Mouse (Mus musculus): ENCODE data around the gene Snx13. TPM values are rescaled to one million over a fixed set of nuclear protein-coding genes. Genes with fewer than 3 reads are reported as not detected.

The Snx13 gene
- polyA plus RNA-seq (2015; fragmentation: Nextera tagmentation; extraction: Ambion mirVana) = 32.1 and 35.6 TPM in 2 replicates

DNA sequence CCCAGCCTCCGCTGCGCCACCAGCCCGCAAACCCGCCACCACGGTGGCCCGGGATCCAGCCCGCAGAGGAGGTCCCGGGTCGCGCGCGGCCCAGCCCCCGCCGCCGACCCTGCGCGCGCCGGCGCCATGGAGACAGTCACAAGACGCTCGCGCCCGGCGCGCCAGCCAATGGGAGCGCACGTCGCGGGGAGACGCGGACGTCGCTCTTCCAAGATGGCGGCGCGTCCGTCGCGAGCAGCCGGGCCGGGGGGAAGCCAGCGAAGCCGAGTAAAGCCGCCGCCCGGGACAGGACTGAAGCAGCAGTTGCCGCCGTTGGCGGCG lies at the start of gene Snx13:
Snx13 (plus strand) TSS at position 188 of the 321 bp plus-strand sequence.
- Histone ChIP-seq H3K9ac (replicated peaks; ENCODE audit: low read depth, low read length) (peak within 1 kb of the TSS; percentile 94), H3K9me3 (ENCODE audit: control insufficient read depth, low read length) (no peaks in the 10 kb centered on the region), H3K27me3 (replicated peaks; ENCODE audit: control insufficient read depth, insufficient read depth, low read length) (no peaks in the 10 kb centered on the region), H3K27ac (ENCODE audit: low read length) (peak within 1 kb of the TSS; percentile 97), H3K4me1 (replicated peaks; ENCODE audit: control insufficient read depth, insufficient read depth, low read length) (peaks cover 15% of the 10 kb centered on the region), H3K36me3 (ENCODE audit: control insufficient read depth, insufficient read depth) (no peaks in the 10 kb centered on the region), H3K4me3 (replicated peaks; ENCODE audit: low read length) (peak within 1 kb of the TSS; percentile 85), H3K4me2 (ENCODE audit: low read length) (peak within 1 kb of the TSS; percentile 92)
- peak; percentile 99 for ATAC-seq
- WGBS = under 1% methylated on average over 46 of the region's 51 CpGs

DNA sequence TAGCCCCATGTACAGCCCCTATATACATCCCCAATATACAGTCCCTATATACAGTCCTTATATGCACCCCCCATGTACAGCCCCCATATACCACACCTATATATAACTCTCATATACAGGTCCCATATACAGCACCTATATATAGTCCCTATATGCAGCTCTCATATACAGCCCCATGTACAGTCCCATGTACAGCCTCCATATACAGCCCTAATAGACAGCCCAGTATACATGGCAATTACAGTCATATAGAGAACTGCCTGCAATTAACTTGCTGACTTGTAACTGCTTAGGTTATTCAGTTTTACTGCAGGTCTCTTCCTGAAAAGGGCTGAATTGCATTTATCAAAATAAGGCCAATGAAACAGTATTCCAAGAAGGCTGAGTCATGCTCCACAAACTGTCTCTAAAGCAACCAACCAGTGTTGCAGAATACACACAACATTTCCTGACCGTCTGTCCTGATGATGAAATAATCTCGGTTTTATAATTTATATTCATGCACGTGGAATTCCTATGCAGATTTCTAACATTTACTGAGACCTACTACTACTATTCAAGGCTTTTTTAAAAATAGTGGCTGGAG lies 49.3 kb upstream of the Snx13 start:
- Histone ChIP-seq H3K4me1 (replicated peaks; ENCODE audit: control insufficient read depth, insufficient read depth, low read length) (no peaks in the 10 kb centered on the region), H3K4me2 (ENCODE audit: low read length) (no peak overlapping the region), H3K36me3 (ENCODE audit: control insufficient read depth, insufficient read depth) (no peaks in the 10 kb centered on the region), H3K4me3 (replicated peaks; ENCODE audit: low read length) (no peak overlapping the region), H3K9ac (replicated peaks; ENCODE audit: low read depth, low read length) (no peak overlapping the region), H3K27ac (ENCODE audit: low read length) (no peak overlapping the region), H3K27me3 (replicated peaks; ENCODE audit: control insufficient read depth, insufficient read depth, low read length) (no peaks in the 10 kb centered on the region), H3K9me3 (ENCODE audit: control insufficient read depth, low read length) (no peaks in the 10 kb centered on the region; the same call in 1 of the 2 replicates)
- no peak for ATAC-seq
- WGBS = 89% methylated on average over 3 of the region's 3 CpGs

DNA sequence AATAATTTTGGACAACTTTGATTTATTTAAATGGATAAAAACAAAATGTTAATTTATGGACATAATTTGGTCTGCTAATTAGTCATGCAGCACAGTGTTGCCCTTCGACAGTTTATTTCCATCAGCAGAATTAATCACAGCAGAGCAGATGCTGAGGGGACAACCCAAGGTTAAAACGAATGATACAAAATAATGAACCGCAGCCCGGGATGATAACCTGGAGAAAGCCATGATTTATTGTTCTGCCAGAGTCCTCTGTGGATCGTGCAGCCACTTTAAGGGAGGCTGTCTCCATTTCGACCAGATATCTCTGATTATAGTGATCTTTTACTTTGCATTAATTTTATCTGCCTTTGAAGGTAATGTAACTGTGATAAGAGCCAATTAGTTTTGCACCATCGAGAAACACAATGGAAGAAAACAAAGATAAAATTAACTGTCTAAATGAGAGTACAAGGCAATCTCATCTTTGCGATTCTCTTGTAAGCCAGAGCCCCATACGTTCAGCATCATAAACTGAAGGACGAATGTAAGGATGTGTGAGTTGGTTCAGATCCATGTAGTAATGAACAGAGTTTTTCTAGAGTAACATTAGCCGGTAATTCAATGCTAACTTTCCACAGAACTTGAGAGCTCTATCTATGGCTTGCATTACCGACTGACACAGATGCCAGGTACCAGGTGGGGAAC lies 48.1 kb upstream of the Snx13 start:
- Histone ChIP-seq H3K4me2 (ENCODE audit: low read length) (no peak overlapping the region), H3K9ac (replicated peaks; ENCODE audit: low read depth, low read length) (no peak overlapping the region), H3K27me3 (replicated peaks; ENCODE audit: control insufficient read depth, insufficient read depth, low read length) (no peaks in the 10 kb centered on the region), H3K4me1 (replicated peaks; ENCODE audit: control insufficient read depth, insufficient read depth, low read length) (no peaks in the 10 kb centered on the region), H3K36me3 (ENCODE audit: control insufficient read depth, insufficient read depth) (no peaks in the 10 kb centered on the region), H3K4me3 (replicated peaks; ENCODE audit: low read length) (no peak overlapping the region), H3K27ac (ENCODE audit: low read length) (no peak overlapping the region), H3K9me3 (ENCODE audit: control insufficient read depth, low read length) (no peaks in the 10 kb centered on the region; the same call in 1 of the 2 replicates)
- WGBS = 66% methylated on average over 12 of the region's 12 CpGs
- no peak for ATAC-seq

DNA sequence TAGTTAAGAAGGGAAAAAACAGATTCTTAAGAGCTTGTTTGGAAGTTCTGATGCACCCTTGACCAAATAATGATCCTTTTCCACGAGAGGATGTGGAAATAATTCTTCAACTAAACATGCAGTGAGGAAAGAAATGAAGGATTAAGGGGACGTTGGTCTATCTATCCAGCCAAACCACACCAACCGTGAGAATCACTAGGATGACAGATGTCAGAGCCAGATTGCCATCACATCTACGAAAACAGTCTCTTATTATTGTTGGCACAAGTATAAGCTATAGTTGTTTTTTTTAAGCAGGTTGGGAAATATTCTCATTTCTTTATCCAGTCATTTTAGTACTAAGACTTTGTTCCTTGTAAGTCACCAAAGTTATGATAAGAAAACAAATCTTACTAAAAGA lies 46.7 kb upstream of the Snx13 start:
- Histone ChIP-seq H3K4me1 (replicated peaks; ENCODE audit: control insufficient read depth, insufficient read depth, low read length) (no peaks in the 10 kb centered on the region), H3K9me3 (ENCODE audit: control insufficient read depth, low read length) (no peaks in the 10 kb centered on the region; the same call in 1 of the 2 replicates), H3K9ac (replicated peaks; ENCODE audit: low read depth, low read length) (no peak overlapping the region), H3K4me3 (replicated peaks; ENCODE audit: low read length) (no peak overlapping the region), H3K27me3 (replicated peaks; ENCODE audit: control insufficient read depth, insufficient read depth, low read length) (no peaks in the 10 kb centered on the region), H3K27ac (ENCODE audit: low read length) (no peak overlapping the region), H3K36me3 (ENCODE audit: control insufficient read depth, insufficient read depth) (no peaks in the 10 kb centered on the region), H3K4me2 (ENCODE audit: low read length) (no peak overlapping the region)
- no peak for ATAC-seq
- 44% methylated on average over 4 of the region's 4 CpGs for WGBS

DNA sequence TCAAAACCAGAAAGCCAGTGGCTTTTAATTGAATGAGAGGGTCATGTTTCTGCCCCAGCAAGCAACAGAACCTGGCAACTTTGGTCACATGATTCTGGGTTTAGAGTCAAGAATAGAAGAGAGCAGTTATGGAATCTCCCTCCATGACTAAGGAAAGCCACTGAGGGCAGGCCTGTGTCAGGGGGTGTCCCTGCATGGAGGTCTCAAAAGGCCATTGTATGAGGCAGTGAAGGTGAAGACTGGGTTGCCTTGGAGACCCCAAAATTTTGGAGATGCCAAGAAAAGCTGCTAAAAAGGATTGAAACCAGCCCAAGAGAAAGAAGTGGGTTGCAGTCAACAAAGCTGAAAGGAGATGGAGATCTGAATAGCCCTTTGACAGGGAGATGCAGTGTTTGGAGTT lies 41.2 kb upstream of the Snx13 start:
- Histone ChIP-seq H3K4me1 (replicated peaks; ENCODE audit: control insufficient read depth, insufficient read depth, low read length) (peaks cover 8% of the 10 kb centered on the region), H3K27ac (ENCODE audit: low read length) (no peak overlapping the region), H3K27me3 (replicated peaks; ENCODE audit: control insufficient read depth, insufficient read depth, low read length) (no peaks in the 10 kb centered on the region), H3K9ac (replicated peaks; ENCODE audit: low read depth, low read length) (no peak overlapping the region), H3K36me3 (ENCODE audit: control insufficient read depth, insufficient read depth) (no peaks in the 10 kb centered on the region), H3K4me2 (ENCODE audit: low read length) (no peak overlapping the region), H3K4me3 (replicated peaks; ENCODE audit: low read length) (no peak overlapping the region), H3K9me3 (ENCODE audit: control insufficient read depth, low read length) (no peaks in the 10 kb centered on the region)
- 0 out of 2 replicates have a peak, but pooled peaks have one; percentile 13 for ATAC-seq

DNA sequence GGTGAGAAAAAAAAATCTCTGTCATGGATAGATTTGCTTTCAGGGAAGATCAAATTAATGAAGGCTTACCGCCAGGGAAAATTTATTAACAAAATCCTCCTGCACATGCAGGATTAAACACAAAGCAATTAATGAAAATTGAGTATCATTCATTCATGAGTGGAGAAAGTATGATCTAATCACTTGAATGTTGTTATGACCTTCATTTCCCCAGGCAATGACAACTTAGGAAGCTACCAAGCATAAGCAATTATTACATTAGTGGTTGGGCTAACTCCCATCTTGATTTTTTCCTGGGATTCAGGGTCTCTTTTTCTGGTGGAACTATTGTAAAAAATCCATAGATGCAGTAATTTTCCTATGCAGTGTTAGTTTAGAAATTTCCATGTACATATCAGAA lies 39.1 kb upstream of the Snx13 start:
- Histone ChIP-seq H3K4me1 (replicated peaks; ENCODE audit: control insufficient read depth, insufficient read depth, low read length) (peaks cover 8% of the 10 kb centered on the region), H3K4me3 (replicated peaks; ENCODE audit: low read length) (no peak overlapping the region), H3K27ac (ENCODE audit: low read length) (no peak overlapping the region), H3K4me2 (ENCODE audit: low read length) (no peak overlapping the region), H3K9me3 (ENCODE audit: control insufficient read depth, low read length) (no peaks in the 10 kb centered on the region), H3K36me3 (ENCODE audit: control insufficient read depth, insufficient read depth) (no peaks in the 10 kb centered on the region), H3K27me3 (replicated peaks; ENCODE audit: control insufficient read depth, insufficient read depth, low read length) (no peaks in the 10 kb centered on the region), H3K9ac (replicated peaks; ENCODE audit: low read depth, low read length) (no peak overlapping the region)
- no peak; the same call in 1 of the 2 replicates for ATAC-seq
- 20% methylated on average over 1 of the region's 1 CpGs for WGBS

DNA sequence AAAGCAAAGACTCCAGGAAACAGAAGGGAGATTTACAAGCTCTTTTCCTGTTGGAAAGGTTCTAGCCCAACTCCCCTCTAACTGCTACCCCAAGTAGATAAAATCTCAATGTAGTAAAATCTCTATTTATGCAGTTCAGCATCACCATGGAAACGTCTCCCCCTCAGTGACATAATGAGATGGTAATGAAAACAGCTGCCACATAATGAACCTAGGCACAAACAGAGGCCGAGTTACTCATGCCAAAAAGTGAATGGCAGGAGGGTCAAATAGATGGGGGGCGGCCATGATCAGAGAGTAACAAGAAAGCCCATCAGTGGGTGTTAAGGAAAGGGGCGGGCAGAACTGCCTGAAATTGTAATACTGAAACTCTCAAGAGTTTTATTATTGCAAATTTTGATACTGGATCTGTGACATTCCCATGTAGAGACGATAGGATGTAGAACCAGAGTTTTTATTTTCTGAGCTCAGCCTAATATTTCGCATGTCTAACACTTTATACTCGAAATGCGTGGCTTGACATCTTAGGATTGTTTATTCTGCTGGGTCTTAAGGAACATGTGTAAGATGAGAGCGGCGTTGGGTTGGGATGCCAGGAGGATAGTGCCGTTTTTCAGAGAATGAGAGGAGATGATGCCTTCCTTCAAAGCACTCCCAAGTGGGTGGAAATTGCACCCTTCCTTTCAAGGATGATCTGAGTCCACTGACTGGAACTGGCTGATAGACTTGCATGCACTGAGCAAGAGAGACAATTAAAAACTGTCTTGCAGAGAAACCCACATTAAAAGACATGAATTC lies 38.4 kb upstream of the Snx13 start:
- Histone ChIP-seq H3K4me2 (ENCODE audit: low read length) (peak overlapping the region; percentile 23), H3K36me3 (ENCODE audit: control insufficient read depth, insufficient read depth) (no peaks in the 10 kb centered on the region), H3K4me1 (replicated peaks; ENCODE audit: control insufficient read depth, insufficient read depth, low read length) (peaks cover 8% of the 10 kb centered on the region), H3K27me3 (replicated peaks; ENCODE audit: control insufficient read depth, insufficient read depth, low read length) (no peaks in the 10 kb centered on the region), H3K9me3 (ENCODE audit: control insufficient read depth, low read length) (no peaks in the 10 kb centered on the region), H3K4me3 (replicated peaks; ENCODE audit: low read length) (no peak overlapping the region), H3K9ac (replicated peaks; ENCODE audit: low read depth, low read length) (no peak overlapping the region), H3K27ac (ENCODE audit: low read length) (peak overlapping the region; percentile 77)
- 12% methylated on average over 11 of the region's 11 CpGs for WGBS
- ATAC-seq = peak; percentile 96

DNA sequence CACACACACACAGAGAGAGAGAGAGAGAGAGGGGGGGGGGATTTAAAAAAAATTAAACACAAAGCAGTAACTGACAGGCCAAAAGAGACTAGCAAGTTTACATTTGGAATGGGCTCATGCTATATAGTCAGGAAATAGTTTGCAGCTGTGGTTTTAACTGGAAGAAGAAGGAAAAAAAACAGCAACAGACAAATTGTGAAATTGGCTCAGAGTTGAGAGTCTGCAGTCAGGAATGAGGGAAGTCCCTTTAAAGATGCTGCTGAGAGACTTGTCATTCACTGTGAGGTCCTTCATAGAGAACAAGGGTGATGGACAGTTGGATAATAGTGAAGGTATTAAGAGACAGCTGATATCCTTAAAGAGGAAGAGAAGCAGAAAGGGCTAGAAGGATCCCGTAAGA lies 35.5 kb upstream of the Snx13 start:
- H3K27me3 ChIP-seq (replicated peaks; ENCODE audit: control insufficient read depth, insufficient read depth, low read length) = no peaks in the 10 kb centered on the region
- no peaks in the 10 kb centered on the region for H3K36me3 ChIP-seq (ENCODE audit: control insufficient read depth, insufficient read depth)
- no peak overlapping the region for H3K9ac ChIP-seq (replicated peaks; ENCODE audit: low read depth, low read length)
- no peak overlapping the region for H3K4me3 ChIP-seq (replicated peaks; ENCODE audit: low read length)
- 54% methylated on average over 1 of the region's 1 CpGs for WGBS
- H3K9me3 ChIP-seq (ENCODE audit: control insufficient read depth, low read length) = no peaks in the 10 kb centered on the region
- no peak for ATAC-seq
- H3K4me1 ChIP-seq (replicated peaks; ENCODE audit: control insufficient read depth, insufficient read depth, low read length) = peaks cover 8% of the 10 kb centered on the region
- H3K27ac ChIP-seq (ENCODE audit: low read length) = no peak overlapping the region
- H3K4me2 ChIP-seq (ENCODE audit: low read length) = no peak overlapping the region

DNA sequence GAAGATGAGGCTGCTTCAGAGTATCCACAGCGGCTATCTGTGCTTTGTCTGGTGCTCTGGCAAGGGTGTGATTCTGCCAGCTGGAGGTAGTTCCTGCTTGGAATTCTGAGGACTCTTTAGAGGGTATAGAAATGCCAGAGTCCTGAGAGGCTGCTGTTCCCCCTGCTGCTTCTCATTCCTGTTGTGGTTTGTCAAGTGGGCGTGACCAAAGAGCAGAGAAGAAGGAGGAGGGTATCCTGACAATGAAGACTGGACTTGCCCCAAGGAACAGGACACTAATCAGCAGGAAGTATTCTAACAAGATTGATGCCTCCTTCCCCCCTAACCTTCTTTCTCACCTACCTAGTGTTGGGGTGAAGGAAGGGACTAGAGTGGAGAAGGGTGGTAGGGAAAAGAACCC lies 33.0 kb upstream of the Snx13 start:
- no peak for ATAC-seq
- Histone ChIP-seq H3K4me1 (replicated peaks; ENCODE audit: control insufficient read depth, insufficient read depth, low read length) (peaks cover under 1% of the 10 kb centered on the region), H3K9ac (replicated peaks; ENCODE audit: low read depth, low read length) (no peak overlapping the region), H3K4me3 (replicated peaks; ENCODE audit: low read length) (no peak overlapping the region), H3K27ac (ENCODE audit: low read length) (no peak overlapping the region), H3K4me2 (ENCODE audit: low read length) (no peak overlapping the region), H3K36me3 (ENCODE audit: control insufficient read depth, insufficient read depth) (no peaks in the 10 kb centered on the region), H3K9me3 (ENCODE audit: control insufficient read depth, low read length) (no peaks in the 10 kb centered on the region), H3K27me3 (replicated peaks; ENCODE audit: control insufficient read depth, insufficient read depth, low read length) (no peaks in the 10 kb centered on the region)
- WGBS = 61% methylated on average over 2 of the region's 2 CpGs
